Mouse (Mus musculus) stomach, postnatal 0 days (tissue): ENCODE data around the gene Dyrk1a. TPM values are rescaled to one million over a fixed set of nuclear protein-coding genes. Genes with fewer than 3 reads are reported as not detected.
A peak's percentile ranks its signal among the peaks of the same experiment; 100 is the strongest.

ENCODE experiments used
- ATAC-seq: fragments of 200-750 bp; cut with Nextera tagmentation; 2 replicates; pipeline ENCODE4 v1.8.0; 2017; ENCODE audit not compliant: low FRiP score, low TSS enrichment
- DNase-seq: peaks from one replicate; pipeline ENCODE4 v3.0.0-alpha.2; 2016; ENCODE audit warnings: low spot score
- H3K27ac ChIP-seq: fragments of 300-500 bp; sonication (generic); replicated peaks from 2 replicates; pipeline ENCODE4 v1.5.1; 2014; ENCODE audit warnings: mild to moderate bottlenecking, control low read depth
- H3K27me3 ChIP-seq: fragments of 300-500 bp; sonication (generic); 2 replicates; pipeline ENCODE4 v1.6.1; 2014; ENCODE audit warnings: low read length; ENCODE audit not compliant: control insufficient read depth, insufficient read depth
- H3K36me3 ChIP-seq: fragments of 300-500 bp; sonication (generic); 2 replicates; pipeline ENCODE4 v1.6.1; 2014; ENCODE audit warnings: low read length, mixed read lengths; ENCODE audit not compliant: control insufficient read depth, insufficient read depth
- H3K4me1 ChIP-seq: fragments of 300-500 bp; sonication (generic); replicated peaks from 2 replicates; pipeline ENCODE4 v1.6.1; 2014; ENCODE audit warnings: antibody characterized with exemption; ENCODE audit not compliant: control insufficient read depth, insufficient read depth
- H3K4me2 ChIP-seq: fragments of 300-500 bp; sonication (generic); replicated peaks from 2 replicates; pipeline ENCODE4 v1.6.1; 2014; ENCODE audit warnings: low read depth, mild to moderate bottlenecking, control low read depth, moderate library complexity
- H3K4me3 ChIP-seq: fragments of 300-500 bp; sonication (generic); 2 replicates; pipeline ENCODE4 v1.5.1; 2014; ENCODE audit warnings: low read depth, low read length, control low read depth
- H3K9ac ChIP-seq: fragments of 300-500 bp; sonication (generic); 2 replicates; pipeline ENCODE4 v1.6.1; 2014; ENCODE audit warnings: mild to moderate bottlenecking, low read length, control low read depth, mixed read lengths
- H3K9me3 ChIP-seq: fragments of 300-500 bp; sonication (generic); 2 replicates; pipeline ENCODE4 v1.6.1; 2016; ENCODE audit warnings: low read length; ENCODE audit not compliant: control insufficient read depth
- CTCF ChIP-seq: IDR thresholded peaks from 2 replicates; pipeline ENCODE4 v1.5.1; 2016; ENCODE audit warnings: antibody characterized with exemption, low read depth, mild to moderate bottlenecking, moderate library complexity
- EP300 ChIP-seq: optimal IDR thresholded peaks from 2 replicates; pipeline ENCODE3; 2016; ENCODE audit warnings: antibody characterized with exemption
- WGBS: fragments of 180-500 bp; shearing (Covaris S2); extraction: QIAGEN DNeasy Blood & Tissue Kit; methylation state at CpG from one replicate; pipeline ENCODE4 v1.1.7; 2014; 5-methylcytosine and 5-hydroxymethylcytosine counted together
- polyA plus RNA-seq: library from polyadenylated mRNA; unstranded; fragments of >200 nt; fragmentation: Nextera tagmentation; extraction: Ambion mirVana; gene quantifications from 2 replicates; pipeline ENCODE4 v1.2.1, GENCODE M21; 2015

Gene Dyrk1a
- polyA plus RNA-seq, 1 experiment from 2014 or later: 4.6 TPM

GRCm38 (mm10) chr16:94652091-94652713 is 82.4 kb downstream of the Dyrk1a start:
- Histone ChIP-seq H3K36me3 (no peaks in the 10 kb centered on the region), H3K27me3 (no peaks in the 10 kb centered on the region), H3K4me1 (no peaks in the 10 kb centered on the region; the same call in none of the 2 replicates), H3K9ac (no peak overlapping the region), H3K9me3 (no peaks in the 10 kb centered on the region), H3K4me2 (no peak overlapping the region), H3K4me3 (no peak overlapping the region), H3K27ac (no peak overlapping the region)
- DNase-seq (peak; percentile 11), ATAC-seq (no peak)
- WGBS: 57% methylated on average over 4 of the region's 4 CpGs
- no peak for TF ChIP-seq EP300
- TF ChIP-seq CTCF: no peak

- no peak for TF ChIP-seq CTCF
- TF ChIP-seq EP300: no peak
- H3K4me2 ChIP-seq: no peak overlapping the region
- ATAC-seq (no peak), DNase-seq (peak; percentile 2)
- no peaks in the 10 kb centered on the region for H3K9me3 ChIP-seq
- H3K27ac ChIP-seq: no peak overlapping the region
- no peak overlapping the region for H3K9ac ChIP-seq
- WGBS: 71% methylated on average over 6 of the region's 6 CpGs
- H3K4me1 ChIP-seq: no peaks in the 10 kb centered on the region
- no peak overlapping the region for H3K4me3 ChIP-seq
- no peaks in the 10 kb centered on the region for H3K36me3 ChIP-seq
- H3K27me3 ChIP-seq: no peaks in the 10 kb centered on the region
Observed at GRCm38 (mm10) chr16:94655083-94655482, 85.3 kb downstream of the Dyrk1a start.

GRCm38 (mm10) chr16:94656891-94657290 is 87.1 kb downstream of the Dyrk1a start:
- no peaks in the 10 kb centered on the region for H3K27me3 ChIP-seq
- no peak for TF ChIP-seq EP300
- no peak for TF ChIP-seq CTCF
- no peak overlapping the region for H3K27ac ChIP-seq
- no peaks in the 10 kb centered on the region for H3K9me3 ChIP-seq
- H3K4me3 ChIP-seq: no peak overlapping the region
- DNase-seq (peak; percentile 11), ATAC-seq (no peak)
- H3K9ac ChIP-seq: no peak overlapping the region
- H3K4me2 ChIP-seq: no peak overlapping the region
- WGBS: 58% methylated on average over 7 of the region's 7 CpGs
- H3K4me1 ChIP-seq: no peaks in the 10 kb centered on the region
- no peaks in the 10 kb centered on the region for H3K36me3 ChIP-seq

- Histone ChIP-seq H3K9ac (no peak overlapping the region), H3K9me3 (no peaks in the 10 kb centered on the region), H3K27ac (no peak overlapping the region), H3K36me3 (no peaks in the 10 kb centered on the region), H3K27me3 (no peaks in the 10 kb centered on the region), H3K4me1 (no peaks in the 10 kb centered on the region), H3K4me3 (no peak overlapping the region), H3K4me2 (no peak overlapping the region)
- WGBS: 92% methylated on average over 7 of the region's 7 CpGs
- TF ChIP-seq EP300 (no peak), CTCF (no peak)
- no peak for DNase-seq
- ATAC-seq: no peak
Observed at GRCm38 (mm10) chr16:94659394-94659793, 89.6 kb downstream of the Dyrk1a start.

- Histone ChIP-seq H3K4me3 (no peak overlapping the region), H3K4me2 (no peak overlapping the region), H3K36me3 (no peaks in the 10 kb centered on the region), H3K27ac (no peak overlapping the region), H3K9ac (no peak overlapping the region), H3K9me3 (no peaks in the 10 kb centered on the region), H3K4me1 (no peaks in the 10 kb centered on the region), H3K27me3 (no peaks in the 10 kb centered on the region)
- DNase-seq: no peak
- no peak for ATAC-seq
- WGBS: 89% methylated on average over 8 of the region's 8 CpGs
- TF ChIP-seq EP300 (no peak), CTCF (no peak)
Observed at GRCm38 (mm10) chr16:94660221-94660620, 90.4 kb downstream of the Dyrk1a start.

- no peaks in the 10 kb centered on the region for H3K4me1 ChIP-seq
- H3K27me3 ChIP-seq: no peaks in the 10 kb centered on the region
- no peaks in the 10 kb centered on the region for H3K9me3 ChIP-seq
- no peak overlapping the region for H3K4me2 ChIP-seq
- TF ChIP-seq CTCF (no peak), EP300 (no peak)
- H3K9ac ChIP-seq: no peak overlapping the region
- DNase-seq (no peak), ATAC-seq (no peak)
- no peak overlapping the region for H3K4me3 ChIP-seq
- no peak overlapping the region for H3K27ac ChIP-seq
- 89% methylated on average over 4 of the region's 4 CpGs for WGBS
- peaks cover 25% of the 10 kb centered on the region for H3K36me3 ChIP-seq
Observed at GRCm38 (mm10) chr16:94667557-94667956, 97.7 kb downstream of the Dyrk1a start.
